Mouse (Mus musculus) cortical plate, adult 2 months (tissue): ENCODE measurements around the gene Vwa8.

Experiments used
- CTCF ChIP-seq: fragments of 200-500 bp; IDR thresholded peaks from 2 replicates; pipeline ENCODE4 v1.5.1; 2011; ENCODE audit warnings: mild to moderate bottlenecking, control low read depth, low read length; ENCODE audit not compliant: insufficient read depth; ENCODE audit errors: extremely low read depth
- POLR2A ChIP-seq: fragments of 200-500 bp; IDR thresholded peaks from 2 replicates; pipeline ENCODE4 v1.6.1; 2011; ENCODE audit warnings: mild to moderate bottlenecking, low read length, control low read depth; ENCODE audit not compliant: insufficient read depth; ENCODE audit errors: extremely low read depth

DNA sequence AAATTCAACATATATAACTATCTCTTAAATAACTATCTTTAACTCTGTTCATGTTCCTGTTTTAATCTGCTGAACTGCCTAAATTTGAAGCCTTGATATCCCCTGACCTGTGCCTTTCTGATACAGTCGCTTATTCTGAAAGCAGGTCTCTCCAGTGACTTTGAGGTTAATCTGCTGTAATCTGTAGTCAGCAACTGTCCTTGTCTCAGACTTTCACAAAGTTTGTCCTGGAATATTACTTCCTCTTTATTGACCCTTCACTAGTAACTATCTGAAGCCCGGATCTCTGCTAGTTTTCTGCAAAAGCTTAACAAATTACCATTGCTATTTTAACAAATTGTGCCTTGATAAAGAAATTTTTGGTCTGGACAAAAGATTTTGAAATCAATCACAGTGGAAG is 147.5 kb downstream of the Vwa8 start:
- TF ChIP-seq CTCF: no peak
- no peak for TF ChIP-seq POLR2A
